Mouse (Mus musculus) bone marrow macrophage, adult 2 months (primary cell): ENCODE measurements around the gene Med9.

Experiments used
- CTCF ChIP-seq: IDR thresholded peaks from 2 replicates; pipeline ENCODE4 v1.5.1; 2012; ENCODE audit warnings: low read depth, mild to moderate bottlenecking, low read length, moderate library complexity
- POLR2A ChIP-seq: IDR thresholded peaks from 2 replicates; pipeline ENCODE4 v1.6.1; 2012; ENCODE audit warnings: mild to moderate bottlenecking, low read depth, low read length, borderline replicate concordance

DNA sequence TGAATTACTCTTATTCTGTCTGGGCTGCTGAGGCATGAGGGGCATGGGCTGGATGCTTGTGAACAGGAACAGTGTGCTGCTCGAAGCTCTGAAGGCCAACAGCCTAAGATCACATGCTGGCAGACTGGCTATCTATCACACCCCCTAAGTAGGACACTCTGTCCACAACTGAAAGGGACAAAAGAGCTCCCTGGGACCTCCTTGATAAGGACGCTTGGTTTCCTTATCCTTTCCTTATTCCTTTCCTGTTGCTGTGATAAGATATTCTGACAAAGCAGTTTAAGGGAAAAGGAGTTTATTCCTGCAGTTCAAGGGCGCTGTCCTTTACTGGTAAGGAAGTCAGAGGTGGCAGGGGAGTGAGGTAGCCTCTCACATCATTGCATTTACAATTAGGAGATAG is 7.4 kb upstream of the Med9 start:
- TF ChIP-seq POLR2A, result no peak
- TF ChIP-seq CTCF, result no peak
